Mouse (Mus musculus) spleen, adult 2 months (tissue): ENCODE measurements at regions not wholly inside any gene's neighbourhood (a gene's known extent, or its start where the extent isn't known, plus 50 kb on each side); places are given as distances from the start of the nearest gene placed in this dataset.

Experiments
- CTCF ChIP-seq: fragments of 200-500 bp; IDR thresholded peaks from 2 replicates; pipeline ENCODE4 v1.5.1; 2011; ENCODE audit warnings: mild to moderate bottlenecking, inconsistent platforms; ENCODE audit not compliant: insufficient read depth, insufficient read length, insufficient replicate concordance; ENCODE audit errors: extremely low read depth
- POLR2A ChIP-seq: fragments of 200-500 bp; IDR thresholded peaks from 2 replicates; pipeline ENCODE4 v1.6.1; 2011; ENCODE audit warnings: low read depth, low read length, inconsistent platforms

GRCm38 (mm10) chr1:72005550-72005949 lies 206.6 kb downstream of the Mreg start:
- TF ChIP-seq POLR2A, result no peak
- TF ChIP-seq CTCF, result no peak
